Mouse (Mus musculus) CH12.LX (cell line): ENCODE results near the gene Srcin1.

ENCODE experiments used
- CTCF ChIP-seq, 2 experiments: IDR thresholded peaks in 1 of 2; conservative IDR thresholded peaks in 1 of 2; 2 replicates each; pipeline ENCODE4 v1.5.1; 2011 to 2012; ENCODE audit warnings: low read depth in 2 of 2, low read length in 2 of 2, improper control_type of control experiment in 1 of 2, inconsistent platforms in 1 of 2, mild to moderate bottlenecking in 1 of 2, moderate library complexity in 1 of 2
- E2F4 ChIP-seq: IDR thresholded peaks from 2 replicates; pipeline ENCODE4 v1.6.1; 2011; ENCODE audit warnings: low read depth, low read length, improper control_type of control experiment; ENCODE audit not compliant: insufficient replicate concordance
- ELF1 ChIP-seq: IDR thresholded peaks from 2 replicates; pipeline ENCODE4 v1.6.1; 2014; ENCODE audit warnings: low read depth, mild to moderate bottlenecking, inconsistent platforms, low read length, improper control_type of control experiment
- EP300 ChIP-seq: IDR thresholded peaks from 2 replicates; pipeline ENCODE4 v1.6.1; 2011; ENCODE audit warnings: low read length, improper control_type of control experiment
- MAFK ChIP-seq: IDR thresholded peaks from 2 replicates; pipeline ENCODE4 v1.6.1; 2011; ENCODE audit warnings: low read length, improper control_type of control experiment; ENCODE audit not compliant: insufficient replicate concordance
- NRF1 ChIP-seq: IDR thresholded peaks from 2 replicates; pipeline ENCODE4 v1.6.1; 2014; ENCODE audit warnings: low read depth, mild to moderate bottlenecking, inconsistent platforms, low read length, improper control_type of control experiment, moderate library complexity
- PAX5 ChIP-seq: IDR thresholded peaks from 2 replicates; pipeline ENCODE4 v1.6.1; 2012; ENCODE audit warnings: low read length, inconsistent platforms, mixed read lengths
- POLR2A ChIP-seq: IDR thresholded peaks from 2 replicates; pipeline ENCODE4 v1.6.1; 2011; ENCODE audit warnings: low read depth, mild to moderate bottlenecking, improper control_type of control experiment, low read length
- POLR2AphosphoS2 ChIP-seq: IDR thresholded peaks from 2 replicates; pipeline ENCODE4 v1.6.1; 2011; ENCODE audit warnings: low read depth, low read length, improper control_type of control experiment
- SIN3A ChIP-seq: IDR thresholded peaks from 2 replicates; pipeline ENCODE4 v1.6.1; 2012; ENCODE audit warnings: low read length, improper control_type of control experiment, inconsistent platforms
- TCF12 ChIP-seq: IDR thresholded peaks from 2 replicates; pipeline ENCODE4 v1.6.1; 2014; ENCODE audit warnings: low read depth, mild to moderate bottlenecking, inconsistent platforms, low read length, improper control_type of control experiment
- UBTF ChIP-seq: IDR thresholded peaks from 2 replicates; pipeline ENCODE4 v1.6.1; 2012; ENCODE audit warnings: low read depth, mild to moderate bottlenecking, inconsistent platforms, low read length, improper control_type of control experiment, moderate library complexity
- ZKSCAN1 ChIP-seq: IDR thresholded peaks from 2 replicates; pipeline ENCODE4 v1.6.1; 2012; ENCODE audit warnings: low read depth, inconsistent platforms, low read length, improper control_type of control experiment, borderline replicate concordance
- ZNF384 ChIP-seq: IDR thresholded peaks from 2 replicates; pipeline ENCODE4 v1.6.1; 2012; ENCODE audit warnings: low read depth, low read length, improper control_type of control experiment, inconsistent platforms

GRCm38 (mm10) chr11:97512511-97512910 is 63.5 kb downstream of the Srcin1 start:
- TF ChIP-seq ZNF384 (no peak), NRF1 (no peak), UBTF (no peak), MAFK (no peak), TCF12 (no peak), E2F4 (no peak), POLR2AphosphoS2 (no peak), CTCF (conservative IDR thresholded peaks at IDR 0.05 in 1 of 2, IDR thresholded peaks at IDR 0.05 in 1 of 2; ENCODE audit: low read depth in 2 of 2, low read length in 2 of 2) (no peak), POLR2A (no peak), EP300 (no peak), PAX5 (no peak), ZKSCAN1 (no peak), ELF1 (no peak), SIN3A (no peak)
